Mouse (Mus musculus) stomach, embryonic 16.5 days (tissue): ENCODE data around the gene Agpat3. TPM values are rescaled to one million over a fixed set of nuclear protein-coding genes. Genes with fewer than 3 reads are reported as not detected.

Experiments
- ATAC-seq: fragments of 200-750 bp; cut with Nextera tagmentation; 2 replicates; pipeline ENCODE4 v1.8.0; 2017; ENCODE audit warnings: moderate number of reproducible peaks, moderate TSS enrichment; ENCODE audit not compliant: insufficient read depth, low FRiP score
- H3K27ac ChIP-seq: fragments of 300-500 bp; sonication (generic); 2 replicates; pipeline ENCODE4 v1.5.1; 2014; ENCODE audit warnings: low read length
- H3K27me3 ChIP-seq: fragments of 300-500 bp; sonication (generic); 2 replicates; pipeline ENCODE4 v1.6.1; 2014; ENCODE audit warnings: low read length, control low read depth, mixed read lengths; ENCODE audit not compliant: control insufficient read depth, insufficient read depth
- H3K36me3 ChIP-seq: fragments of 300-500 bp; sonication (generic); 2 replicates; pipeline ENCODE4 v1.6.1; 2014; ENCODE audit warnings: low read length; ENCODE audit not compliant: control insufficient read depth, insufficient read depth
- H3K4me1 ChIP-seq: fragments of 300-500 bp; sonication (generic); 2 replicates; pipeline ENCODE4 v1.6.1; 2014; ENCODE audit warnings: low read length, control low read depth, mixed read lengths; ENCODE audit not compliant: control insufficient read depth, insufficient read depth
- H3K4me2 ChIP-seq: fragments of 300-500 bp; sonication (generic); 2 replicates; pipeline ENCODE4 v1.6.1; 2014; ENCODE audit warnings: low read depth, low read length, mixed read lengths
- H3K4me3 ChIP-seq: fragments of 300-500 bp; sonication (generic); replicated peaks from 2 replicates; pipeline ENCODE4 v1.5.1; 2014; ENCODE audit warnings: mild to moderate bottlenecking, low read length
- H3K9ac ChIP-seq: fragments of 300-500 bp; sonication (generic); 2 replicates; pipeline ENCODE4 v1.6.1; 2014; ENCODE audit warnings: low read length
- H3K9me3 ChIP-seq: fragments of 300-500 bp; sonication (generic); replicated peaks from 2 replicates; pipeline ENCODE4 v1.6.1; 2016; ENCODE audit warnings: low read length, control low read depth; ENCODE audit not compliant: control insufficient read depth
- whole genome bisulfite sequencing: fragments of 180-500 bp; shearing (Covaris S2); extraction: QIAGEN DNeasy Blood & Tissue Kit; methylation state at CpG from one replicate; pipeline ENCODE4 v1.1.7; 2014; 5-methylcytosine and 5-hydroxymethylcytosine counted together
- polyA plus RNA-seq: library from polyadenylated mRNA; unstranded; fragments of >200 nt; fragmentation: Nextera tagmentation; extraction: Ambion mirVana; gene quantifications from 2 replicates; pipeline ENCODE4 v1.2.1, GENCODE M21; 2015

The Agpat3 gene
- polyA plus RNA-seq, 1 experiment from 2014 or later = 26.7 TPM

DNA sequence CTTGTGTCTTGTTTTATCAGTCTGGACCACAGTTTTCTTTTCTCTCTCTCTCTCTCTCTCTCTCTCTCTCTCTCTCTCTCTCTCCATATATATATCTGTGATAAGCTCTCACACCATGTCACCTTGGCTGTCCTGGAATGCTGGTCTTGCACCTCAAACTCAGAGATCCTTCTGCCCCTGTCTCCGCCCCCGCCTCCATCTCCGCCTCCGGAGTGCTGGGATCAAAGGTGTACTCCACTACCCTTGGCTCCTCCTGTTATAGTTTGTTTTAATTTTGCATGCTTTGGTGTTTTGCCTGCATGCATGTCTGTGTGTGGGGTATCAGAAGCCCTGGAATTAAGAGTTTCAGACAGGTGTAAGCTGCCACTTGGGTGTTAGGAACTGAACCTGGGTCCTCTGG is 76.0 kb downstream of the Agpat3 start:
- Histone ChIP-seq H3K4me2 (no peak overlapping the region), H3K27me3 (no peaks in the 10 kb centered on the region), H3K9ac (no peak overlapping the region), H3K9me3 (no peaks in the 10 kb centered on the region), H3K4me3 (no peak overlapping the region), H3K4me1 (peaks cover 8% of the 10 kb centered on the region; the same call in 1 of the 2 replicates), H3K27ac (peak overlapping the region; percentile 23; the same call in 1 of the 2 replicates), H3K36me3 (0 out of 2 replicates have a peak, but pooled peaks cover 5% of the 10 kb centered on the region)
- ATAC-seq = no peak
- 88% methylated on average over 4 of the region's 4 CpGs for WGBS

DNA sequence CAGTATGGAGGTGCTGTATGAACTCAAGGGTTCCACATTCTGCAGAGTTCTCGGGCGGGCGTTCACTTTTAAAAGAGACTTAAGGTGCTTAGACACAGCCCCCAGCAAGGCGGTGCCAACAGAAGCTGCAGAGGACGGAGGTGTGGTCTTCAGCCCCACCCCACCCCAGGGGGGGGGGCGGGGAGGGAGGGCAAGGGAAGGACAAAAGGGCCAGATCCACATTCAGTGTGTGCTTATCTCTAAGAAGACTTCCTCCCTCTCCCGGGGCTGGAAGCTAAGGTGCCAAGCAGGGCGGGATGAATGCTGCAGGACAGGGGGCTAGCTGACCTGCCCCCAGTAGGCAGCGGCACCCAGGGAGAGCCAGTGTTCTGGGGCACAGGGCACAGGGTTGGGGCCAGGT is 79.4 kb downstream of the Agpat3 start:
- WGBS = 27% methylated on average over 9 of the region's 9 CpGs
- 0 out of 2 replicates have a peak, but pooled peaks cover 5% of the 10 kb centered on the region for H3K36me3 ChIP-seq
- ATAC-seq = peak; percentile 61; the same call in 1 of the 2 replicates

DNA sequence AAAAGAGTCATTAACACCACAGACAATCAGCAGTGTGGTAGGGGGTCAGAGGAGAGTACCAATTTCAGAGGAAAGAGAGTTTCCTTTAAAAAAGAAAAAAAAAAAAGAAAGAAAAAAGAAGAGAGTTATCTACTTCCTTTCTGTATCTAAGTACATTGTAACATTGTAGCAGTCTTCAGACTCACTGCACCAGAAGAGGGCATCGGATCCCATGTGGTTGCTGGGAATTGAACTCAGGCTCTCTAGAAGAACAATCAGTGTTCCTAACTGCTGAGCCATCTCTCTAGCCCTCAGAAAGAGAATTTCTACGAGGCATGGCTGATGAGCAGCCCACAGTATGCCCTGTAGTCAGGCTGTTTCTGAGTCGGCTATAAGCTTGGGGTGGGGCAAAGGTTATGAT is 86.4 kb downstream of the Agpat3 start:
- H3K4me1 ChIP-seq = no peaks in the 10 kb centered on the region
- H3K9me3 ChIP-seq = 0 out of 2 replicates have a peak, but pooled peaks cover 3% of the 10 kb centered on the region
- H3K36me3 ChIP-seq = no peaks in the 10 kb centered on the region
- H3K4me3 ChIP-seq = no peak overlapping the region
- no peaks in the 10 kb centered on the region for H3K27me3 ChIP-seq
- H3K27ac ChIP-seq = no peak overlapping the region
- no peak overlapping the region for H3K9ac ChIP-seq
- no peak overlapping the region for H3K4me2 ChIP-seq
- ATAC-seq = no peak
- 54% methylated on average over 3 of the region's 3 CpGs for WGBS

More for the DNA sequence above, 79.4 kb downstream of the Agpat3 start:
- Histone ChIP-seq H3K4me2 (no peak overlapping the region), H3K4me3 (no peak overlapping the region), H3K27ac (no peak overlapping the region), H3K9ac (peak overlapping the region; percentile 52; the same call in 1 of the 2 replicates), H3K27me3 (no peaks in the 10 kb centered on the region), H3K4me1 (peaks cover 8% of the 10 kb centered on the region; the same call in 1 of the 2 replicates), H3K9me3 (no peaks in the 10 kb centered on the region)

GRCm38 (mm10) chr10:78264735-78265134 is 87.6 kb downstream of the Agpat3 start:
- H3K9ac ChIP-seq = no peak overlapping the region
- no peak overlapping the region for H3K4me3 ChIP-seq
- ATAC-seq = no peak
- H3K36me3 ChIP-seq = no peaks in the 10 kb centered on the region
- no peaks in the 10 kb centered on the region for H3K27me3 ChIP-seq
- H3K4me2 ChIP-seq = no peak overlapping the region
- 74% methylated on average over 3 of the region's 3 CpGs for WGBS
- 0 out of 2 replicates have a peak, but pooled peaks cover 3% of the 10 kb centered on the region for H3K9me3 ChIP-seq
- H3K4me1 ChIP-seq = peaks cover 8% of the 10 kb centered on the region; the same call in 1 of the 2 replicates
- no peak overlapping the region for H3K27ac ChIP-seq

DNA sequence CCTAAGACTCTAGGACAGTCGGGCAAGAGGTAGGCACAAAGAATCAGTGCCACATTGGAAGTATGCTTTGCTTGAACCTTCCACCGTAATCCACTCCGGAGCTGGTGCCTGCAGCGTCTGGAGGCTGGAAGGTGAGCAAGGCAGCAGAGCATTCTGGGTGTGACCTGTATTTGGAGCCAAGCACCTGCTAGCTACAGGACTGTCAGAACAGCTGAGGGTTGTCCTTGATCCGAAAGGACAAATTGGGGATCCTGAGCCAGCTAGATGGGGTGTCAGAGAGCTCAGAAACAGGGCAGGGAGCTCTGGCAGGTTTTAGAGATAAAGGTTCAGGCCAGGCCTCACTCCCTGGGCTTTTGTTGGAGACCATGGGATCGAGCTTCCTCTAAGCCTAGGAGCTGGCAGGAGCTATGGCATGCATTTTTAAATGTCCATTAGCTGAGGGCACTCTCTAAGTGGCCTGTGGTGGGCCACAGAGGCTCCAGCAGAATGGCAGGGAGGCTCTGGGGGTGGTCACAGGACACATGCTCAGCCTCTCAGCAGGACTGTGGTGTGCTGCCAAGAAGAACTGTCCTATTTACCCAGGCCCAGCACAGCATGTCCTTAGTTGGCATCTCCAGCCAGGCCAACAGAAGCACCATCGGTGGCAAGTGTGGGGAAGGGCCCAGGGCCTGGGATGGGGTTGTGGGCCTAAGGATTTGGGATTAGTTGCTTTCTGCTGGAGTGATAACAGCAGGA is 91.2 kb downstream of the Agpat3 start:
- WGBS = 61% methylated on average over 7 of the region's 7 CpGs
- Histone ChIP-seq H3K27me3 (no peaks in the 10 kb centered on the region), H3K4me2 (no peak overlapping the region), H3K27ac (no peak overlapping the region), H3K4me1 (peaks cover 8% of the 10 kb centered on the region; the same call in 1 of the 2 replicates), H3K9me3 (0 out of 2 replicates have a peak, but pooled peaks cover 3% of the 10 kb centered on the region), H3K9ac (no peak overlapping the region), H3K4me3 (no peak overlapping the region), H3K36me3 (no peaks in the 10 kb centered on the region)
- ATAC-seq = no peak

DNA sequence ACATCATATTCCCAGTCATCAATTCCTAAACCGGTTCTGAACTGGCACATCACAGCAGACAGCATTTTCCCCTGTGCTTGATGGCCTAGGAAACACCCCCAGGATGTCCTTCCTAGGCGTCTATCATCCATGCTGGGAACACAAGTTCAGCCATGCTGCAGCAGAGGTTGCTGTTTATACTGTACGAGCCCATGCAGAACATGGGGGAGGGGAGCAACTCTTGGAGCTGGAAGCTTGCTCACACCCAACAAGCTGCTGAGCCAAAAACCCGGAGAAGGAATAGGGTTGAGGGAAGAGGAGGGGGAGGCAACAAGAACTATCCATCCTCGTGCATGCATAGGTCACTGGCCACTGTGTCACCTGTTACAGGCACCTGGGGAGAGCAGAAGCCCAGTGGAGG is 92.0 kb downstream of the Agpat3 start:
- no peak overlapping the region for H3K4me3 ChIP-seq
- 14% methylated on average over 5 of the region's 5 CpGs for WGBS
- peak; percentile 65; the same call in 1 of the 2 replicates for ATAC-seq
- no peaks in the 10 kb centered on the region for H3K27me3 ChIP-seq
- peaks cover 8% of the 10 kb centered on the region; the same call in 1 of the 2 replicates for H3K4me1 ChIP-seq
- no peaks in the 10 kb centered on the region for H3K36me3 ChIP-seq
- no peak overlapping the region for H3K9ac ChIP-seq
- no peak overlapping the region for H3K4me2 ChIP-seq
- H3K27ac ChIP-seq = no peak overlapping the region
- H3K9me3 ChIP-seq = 0 out of 2 replicates have a peak, but pooled peaks cover 3% of the 10 kb centered on the region

DNA sequence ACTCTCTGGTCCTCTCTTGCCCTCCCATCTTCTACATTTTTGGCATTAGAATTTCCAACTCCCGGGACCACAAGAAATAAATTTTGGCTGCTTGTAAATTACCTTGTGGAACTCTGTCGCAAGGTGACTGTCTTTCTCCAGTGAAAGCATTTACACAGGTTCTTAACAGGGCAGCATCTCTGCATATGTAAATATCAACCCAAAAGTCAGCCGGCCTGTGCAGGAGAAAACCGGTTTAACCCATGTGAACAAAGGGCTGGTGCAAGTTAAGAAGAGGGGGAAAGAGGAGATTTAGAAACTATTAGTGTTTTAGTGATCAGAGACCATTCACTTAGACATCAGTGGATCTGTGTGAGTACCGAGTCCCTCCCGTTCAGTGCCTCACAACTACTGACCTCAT is 92.6 kb downstream of the Agpat3 start:
- WGBS = 41% methylated on average over 6 of the region's 6 CpGs
- H3K27ac ChIP-seq = no peak overlapping the region
- no peaks in the 10 kb centered on the region for H3K27me3 ChIP-seq
- no peak for ATAC-seq
- no peaks in the 10 kb centered on the region for H3K36me3 ChIP-seq
- H3K4me1 ChIP-seq = peaks cover 8% of the 10 kb centered on the region; the same call in 1 of the 2 replicates
- no peak overlapping the region for H3K4me2 ChIP-seq
- 0 out of 2 replicates have a peak, but pooled peaks cover 3% of the 10 kb centered on the region for H3K9me3 ChIP-seq
- H3K4me3 ChIP-seq = no peak overlapping the region
- no peak overlapping the region for H3K9ac ChIP-seq

- no peaks in the 10 kb centered on the region for H3K27me3 ChIP-seq
- no peak overlapping the region for H3K4me2 ChIP-seq
- H3K4me3 ChIP-seq = no peak overlapping the region
- 67% methylated on average over 5 of the region's 5 CpGs for WGBS
- H3K36me3 ChIP-seq = no peaks in the 10 kb centered on the region
- 0 out of 2 replicates have a peak, but pooled peaks cover 3% of the 10 kb centered on the region for H3K9me3 ChIP-seq
- H3K9ac ChIP-seq = no peak overlapping the region
- ATAC-seq = no peak
- no peak overlapping the region for H3K27ac ChIP-seq
- H3K4me1 ChIP-seq = peaks cover 8% of the 10 kb centered on the region; the same call in 1 of the 2 replicates
Measured at GRCm38 (mm10) chr10:78259230-78259629, 93.1 kb downstream of the Agpat3 start.

GRCm38 (mm10) chr10:78258142-78258675 is 94.1 kb downstream of the Agpat3 start:
- no peak overlapping the region for H3K4me2 ChIP-seq
- no peak overlapping the region for H3K27ac ChIP-seq
- H3K9me3 ChIP-seq = 0 out of 2 replicates have a peak, but pooled peaks cover 3% of the 10 kb centered on the region
- no peaks in the 10 kb centered on the region for H3K36me3 ChIP-seq
- 58% methylated on average over 6 of the region's 6 CpGs for WGBS
- no peak overlapping the region for H3K4me3 ChIP-seq
- no peaks in the 10 kb centered on the region for H3K27me3 ChIP-seq
- H3K4me1 ChIP-seq = peaks cover 8% of the 10 kb centered on the region; the same call in 1 of the 2 replicates
- ATAC-seq = no peak
- H3K9ac ChIP-seq = no peak overlapping the region
